Mouse (Mus musculus) heart, embryonic 13.5 days (tissue): Measurements from ENCODE around the gene Nipal3. TPM values are rescaled to one million over a fixed set of nuclear protein-coding genes. Genes with fewer than 3 reads are reported as not detected.

ENCODE experiments used
- ATAC-seq: fragments of 200-750 bp; cut with Nextera tagmentation; 2 replicates; pipeline ENCODE4 v1.8.0; 2017; ENCODE audit warnings: moderate TSS enrichment; ENCODE audit not compliant: insufficient number of reproducible peaks, low FRiP score, low TSS enrichment; ENCODE audit errors: extremely low read depth
- H3K27ac ChIP-seq: fragments of 300-500 bp; sonication (generic); replicated peaks from 2 replicates; pipeline ENCODE4 v1.5.1; 2015; ENCODE audit warnings: moderate library complexity, mild to moderate bottlenecking, inconsistent platforms
- H3K27me3 ChIP-seq: fragments of 300-500 bp; sonication (generic); replicated peaks from 2 replicates; pipeline ENCODE4 v1.6.1; 2015; ENCODE audit warnings: mild to moderate bottlenecking, inconsistent platforms
- H3K36me3 ChIP-seq: fragments of 300-500 bp; sonication (generic); 2 replicates; pipeline ENCODE4 v1.6.1; 2015; ENCODE audit warnings: mild to moderate bottlenecking, inconsistent platforms
- H3K4me1 ChIP-seq: fragments of 300-500 bp; sonication (generic); 2 replicates; pipeline ENCODE4 v1.6.1; 2015; ENCODE audit warnings: inconsistent platforms
- H3K4me2 ChIP-seq: fragments of 300-500 bp; sonication (generic); 2 replicates; pipeline ENCODE4 v1.6.1; 2015; ENCODE audit warnings: inconsistent platforms, mild to moderate bottlenecking, moderate library complexity
- H3K4me3 ChIP-seq: fragments of 300-500 bp; sonication (generic); 2 replicates; pipeline ENCODE4 v1.5.1; 2015; ENCODE audit warnings: moderate library complexity, mild to moderate bottlenecking, inconsistent platforms
- H3K9ac ChIP-seq: fragments of 300-500 bp; sonication (generic); 2 replicates; pipeline ENCODE4 v1.6.1; 2015; ENCODE audit warnings: inconsistent platforms, mild to moderate bottlenecking, moderate library complexity
- H3K9me3 ChIP-seq: fragments of 300-500 bp; sonication (generic); 2 replicates; pipeline ENCODE4 v1.6.1; 2016; ENCODE audit warnings: inconsistent platforms
- WGBS: fragments of 180-500 bp; shearing (Covaris S2); methylation state at CpG from one replicate; pipeline ENCODE4 v1.1.7; 2015; ENCODE audit warnings: mixed read lengths; 5-methylcytosine and 5-hydroxymethylcytosine counted together
- polyA plus RNA-seq: library from polyadenylated mRNA; unstranded; fragments of >200 nt; fragmentation: Nextera tagmentation; extraction: Ambion mirVana; gene quantifications from 2 replicates; pipeline ENCODE4 v1.2.1, GENCODE M21; 2015

Nipal3 gene
- polyA plus RNA-seq: 3.0 and 3.2 TPM in 2 replicates

GRCm38 (mm10) chr4:135494521-135495396 is at the start of gene Nipal3, which contains the start of gene Stpg1:
TSS of gene Nipal3 (minus strand) at chr4:135495038.
TSS of gene Stpg1 (plus strand) at chr4:135494790.
- under 1% methylated on average over 52 of the region's 53 CpGs for WGBS
- ATAC-seq: peak; percentile 94
- peaks cover 11% of the 10 kb centered on the region for H3K36me3 ChIP-seq
- H3K4me2 ChIP-seq: peak within 1 kb of the TSS; percentile 90
- peaks cover 3% of the 10 kb centered on the region; the same call in 1 of the 2 replicates for H3K27me3 ChIP-seq
- H3K27ac ChIP-seq: peak within 1 kb of the TSS; percentile 46; the same call in 1 of the 2 replicates
- peak within 1 kb of the TSS; percentile 83 for H3K9ac ChIP-seq
- H3K4me3 ChIP-seq: peak within 1 kb of the TSS; percentile 90
- no peaks in the 10 kb centered on the region for H3K9me3 ChIP-seq
- peaks cover 20% of the 10 kb centered on the region for H3K4me1 ChIP-seq

GRCm38 (mm10) chr4:135544284-135544683 is 49.4 kb upstream of the Nipal3 start:
- 40% methylated on average over 2 of the region's 2 CpGs for WGBS
- H3K27ac ChIP-seq: peak overlapping the region; percentile 74
- H3K27me3 ChIP-seq: no peaks in the 10 kb centered on the region
- H3K4me1 ChIP-seq: peaks cover 63% of the 10 kb centered on the region
- no peak for ATAC-seq
- H3K9me3 ChIP-seq: no peaks in the 10 kb centered on the region
- H3K4me2 ChIP-seq: no peak overlapping the region
- H3K9ac ChIP-seq: peak overlapping the region; percentile 44; the same call in 1 of the 2 replicates
- no peak overlapping the region for H3K4me3 ChIP-seq
- peaks cover 10% of the 10 kb centered on the region for H3K36me3 ChIP-seq

- WGBS: 57% methylated on average over 9 of the region's 9 CpGs
- Histone ChIP-seq H3K9me3 (no peaks in the 10 kb centered on the region), H3K4me3 (no peak overlapping the region), H3K27ac (no peak overlapping the region), H3K36me3 (peaks cover 10% of the 10 kb centered on the region), H3K4me2 (no peak overlapping the region), H3K27me3 (no peaks in the 10 kb centered on the region), H3K4me1 (peaks cover 29% of the 10 kb centered on the region), H3K9ac (no peak overlapping the region)
- ATAC-seq: no peak
Observed at GRCm38 (mm10) chr4:135540057-135540456, 45.2 kb upstream of the Nipal3 start.

GRCm38 (mm10) chr4:135539056-135539455 is 44.2 kb upstream of the Nipal3 start:
- H3K4me1 ChIP-seq: peaks cover 19% of the 10 kb centered on the region
- H3K4me2 ChIP-seq: no peak overlapping the region
- no peak overlapping the region for H3K9ac ChIP-seq
- WGBS: 73% methylated on average over 12 of the region's 12 CpGs
- H3K36me3 ChIP-seq: peaks cover 10% of the 10 kb centered on the region
- H3K27ac ChIP-seq: no peak overlapping the region
- no peak overlapping the region for H3K4me3 ChIP-seq
- H3K9me3 ChIP-seq: no peaks in the 10 kb centered on the region
- H3K27me3 ChIP-seq: no peaks in the 10 kb centered on the region
- ATAC-seq: no peak

- H3K4me2 ChIP-seq: no peak overlapping the region
- H3K27me3 ChIP-seq: no peaks in the 10 kb centered on the region
- no peaks in the 10 kb centered on the region for H3K36me3 ChIP-seq
- peaks cover 7% of the 10 kb centered on the region; the same call in 1 of the 2 replicates for H3K9me3 ChIP-seq
- H3K27ac ChIP-seq: no peak overlapping the region
- no peak overlapping the region for H3K9ac ChIP-seq
- WGBS: 95% methylated on average over 3 of the region's 3 CpGs
- ATAC-seq: no peak
- H3K4me1 ChIP-seq: peaks cover 11% of the 10 kb centered on the region
- no peak overlapping the region for H3K4me3 ChIP-seq
Observed at GRCm38 (mm10) chr4:135535021-135535420, 40.2 kb upstream of the Nipal3 start.

GRCm38 (mm10) chr4:135533001-135533400 is 38.2 kb upstream of the Nipal3 start:
- Histone ChIP-seq H3K4me3 (no peak overlapping the region), H3K4me1 (peaks cover 11% of the 10 kb centered on the region), H3K4me2 (no peak overlapping the region), H3K27ac (no peak overlapping the region), H3K27me3 (no peaks in the 10 kb centered on the region), H3K9ac (no peak overlapping the region), H3K9me3 (peaks cover 7% of the 10 kb centered on the region; the same call in 1 of the 2 replicates), H3K36me3 (no peaks in the 10 kb centered on the region)
- 50% methylated on average over 6 of the region's 6 CpGs for WGBS
- no peak for ATAC-seq

GRCm38 (mm10) chr4:135531771-135532613 is 37.2 kb upstream of the Nipal3 start:
- Histone ChIP-seq H3K4me3 (no peak overlapping the region), H3K9ac (no peak overlapping the region), H3K9me3 (peaks cover 7% of the 10 kb centered on the region; the same call in 1 of the 2 replicates), H3K4me1 (peaks cover 9% of the 10 kb centered on the region), H3K4me2 (no peak overlapping the region), H3K36me3 (no peaks in the 10 kb centered on the region), H3K27me3 (peaks cover 3% of the 10 kb centered on the region; the same call in 1 of the 2 replicates), H3K27ac (no peak overlapping the region)
- WGBS: 45% methylated on average over 9 of the region's 9 CpGs
- ATAC-seq: no peak

- Histone ChIP-seq H3K9ac (no peak overlapping the region), H3K27ac (no peak overlapping the region), H3K4me2 (no peak overlapping the region), H3K36me3 (no peaks in the 10 kb centered on the region), H3K9me3 (peaks cover 7% of the 10 kb centered on the region; the same call in 1 of the 2 replicates), H3K4me3 (no peak overlapping the region), H3K27me3 (peaks cover 10% of the 10 kb centered on the region; the same call in 1 of the 2 replicates), H3K4me1 (peaks cover 6% of the 10 kb centered on the region; the same call in 1 of the 2 replicates)
- WGBS: 83% methylated on average over 9 of the region's 9 CpGs
- ATAC-seq: no peak
Observed at GRCm38 (mm10) chr4:135531236-135531635, 36.4 kb upstream of the Nipal3 start.

- H3K36me3 ChIP-seq: no peaks in the 10 kb centered on the region
- H3K27me3 ChIP-seq: peaks cover 20% of the 10 kb centered on the region
- H3K9ac ChIP-seq: no peak overlapping the region
- no peak overlapping the region for H3K27ac ChIP-seq
- 44% methylated on average over 2 of the region's 2 CpGs for WGBS
- H3K4me3 ChIP-seq: no peak overlapping the region
- peaks cover 10% of the 10 kb centered on the region for H3K4me1 ChIP-seq
- H3K9me3 ChIP-seq: peaks cover 7% of the 10 kb centered on the region; the same call in 1 of the 2 replicates
- H3K4me2 ChIP-seq: no peak overlapping the region
- ATAC-seq: no peak
Observed at GRCm38 (mm10) chr4:135530270-135530669, 35.4 kb upstream of the Nipal3 start.

GRCm38 (mm10) chr4:135526039-135526710 is 31.3 kb upstream of the Nipal3 start:
- Histone ChIP-seq H3K36me3 (no peaks in the 10 kb centered on the region), H3K4me1 (peaks cover 13% of the 10 kb centered on the region), H3K9me3 (peaks cover 7% of the 10 kb centered on the region; the same call in 1 of the 2 replicates), H3K4me3 (no peak overlapping the region), H3K4me2 (no peak overlapping the region), H3K27ac (no peak overlapping the region), H3K27me3 (peaks cover 37% of the 10 kb centered on the region), H3K9ac (0 out of 2 replicates have a peak overlapping the region, but pooled peaks have one; percentile 6)
- ATAC-seq: no peak
- 40% methylated on average over 14 of the region's 14 CpGs for WGBS
